Mouse (Mus musculus) G1E-ER4 (cell line): ENCODE results near the gene Rbm44. TPM values are rescaled to one million over a fixed set of nuclear protein-coding genes. Genes with fewer than 3 reads are reported as not detected.

ENCODE experiments used
- GATA1 ChIP-seq: IDR thresholded peaks from one replicate; pipeline ENCODE4 v1.8.0; 2012; ENCODE audit warnings: low read length, inconsistent platforms
- polyA plus RNA-seq: library from polyadenylated mRNA; stranded (reverse); fragments of >175 nt; gene quantifications from 2 replicates; pipeline ENCODE4 v1.2.3, GENCODE M21; 2012

The Rbm44 gene
- polyA plus RNA-seq, 1 experiment: not detected

DNA sequence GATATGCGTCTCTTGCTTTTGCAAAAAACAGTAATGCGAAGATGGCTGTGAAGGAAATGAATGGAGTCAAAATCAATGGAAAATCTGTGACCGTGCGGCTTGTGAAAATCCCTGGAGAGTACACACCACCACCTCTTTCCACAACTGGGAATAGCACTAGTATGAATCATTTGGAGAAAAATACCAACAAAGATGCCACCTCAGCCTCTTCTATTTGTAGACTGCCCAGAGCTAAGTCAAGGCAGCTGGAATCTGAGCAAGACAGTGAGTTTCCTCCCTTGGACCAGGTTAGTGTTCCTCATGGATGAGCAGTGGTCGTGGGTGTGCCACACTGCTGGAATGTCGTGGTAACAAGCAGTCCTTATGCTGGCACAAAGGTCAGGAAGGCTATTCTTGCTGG lies 21.9 kb downstream of the Rbm44 start:
- TF ChIP-seq GATA1: no peak

DNA sequence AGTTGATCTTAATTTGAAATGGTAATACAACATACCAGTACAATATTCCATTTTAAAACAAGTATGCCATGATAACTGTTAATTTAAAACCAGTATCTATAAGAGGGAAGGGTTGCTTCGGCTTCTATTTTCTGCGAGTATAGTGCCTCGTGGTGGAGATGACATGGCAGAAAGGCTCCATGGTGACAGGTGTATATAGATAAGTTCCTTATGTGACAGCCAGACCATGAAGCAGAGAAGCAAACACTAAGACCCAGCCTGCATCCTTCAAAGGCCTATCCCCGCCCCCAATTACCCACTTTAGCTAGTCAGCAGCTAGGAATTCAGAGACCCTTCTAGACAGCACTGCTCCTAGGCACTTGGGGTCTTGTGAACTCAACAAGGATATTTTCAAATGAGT lies 24.3 kb downstream of the Rbm44 start:
- no peak for TF ChIP-seq GATA1

DNA sequence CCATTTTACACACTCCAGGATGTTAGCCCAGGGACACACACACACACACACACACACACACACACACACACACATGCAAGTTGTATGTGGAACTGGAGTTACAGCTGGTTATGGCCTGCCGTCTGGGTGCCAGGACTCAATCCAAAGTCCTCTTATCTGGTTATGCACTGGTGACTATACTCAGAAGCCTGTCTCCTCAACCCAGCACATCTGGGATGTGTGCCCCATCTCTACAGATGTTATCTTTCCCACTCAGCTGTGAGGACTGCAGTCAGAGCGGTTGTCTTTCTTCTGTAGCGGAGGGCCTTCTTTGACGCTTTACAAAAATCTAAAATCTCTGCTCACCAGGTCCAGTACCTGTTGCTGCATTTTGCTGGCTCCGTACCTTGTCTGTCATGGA lies 29.9 kb downstream of the Rbm44 start:
- TF ChIP-seq GATA1: no peak

DNA sequence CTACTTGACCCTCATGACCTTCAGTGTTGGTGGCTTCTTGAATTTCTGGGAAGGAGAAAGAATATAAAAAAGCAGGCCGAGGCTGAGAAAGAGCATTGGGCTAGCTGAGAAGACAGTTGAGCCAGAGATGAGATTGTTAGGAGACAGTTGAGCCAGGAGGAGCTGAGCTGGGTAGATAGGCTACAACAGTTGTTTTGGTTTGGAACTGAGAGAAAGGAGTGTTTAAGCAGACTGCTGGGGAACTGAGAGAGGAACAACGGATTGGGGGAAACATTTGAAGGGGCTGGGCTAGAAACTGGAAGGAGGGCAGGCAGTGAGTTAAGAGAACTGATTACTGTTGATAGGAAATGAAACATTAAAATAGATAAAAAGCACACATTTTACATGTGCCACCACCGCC lies 31.1 kb downstream of the Rbm44 start:
- TF ChIP-seq GATA1: no peak

DNA sequence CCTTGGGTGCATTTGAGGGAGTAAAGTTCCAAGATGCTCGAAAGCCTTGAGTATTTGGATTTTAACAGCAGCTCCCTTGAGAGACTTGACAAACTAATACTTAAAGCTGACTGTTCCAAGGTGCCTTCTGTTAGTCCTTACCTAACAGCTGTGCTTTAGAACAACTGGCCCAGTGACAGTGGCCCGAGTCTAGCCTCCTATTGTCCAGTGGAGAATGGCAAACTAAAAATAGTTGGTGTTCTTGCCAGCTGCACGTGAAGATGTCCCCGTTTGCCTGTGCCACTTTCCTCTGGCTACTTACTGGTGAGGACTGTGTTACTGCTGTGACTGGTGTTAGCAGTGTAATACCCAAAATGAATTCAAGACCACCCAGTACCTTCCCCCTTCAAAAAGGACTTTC lies 32.0 kb downstream of the Rbm44 start:
- no peak for TF ChIP-seq GATA1

DNA sequence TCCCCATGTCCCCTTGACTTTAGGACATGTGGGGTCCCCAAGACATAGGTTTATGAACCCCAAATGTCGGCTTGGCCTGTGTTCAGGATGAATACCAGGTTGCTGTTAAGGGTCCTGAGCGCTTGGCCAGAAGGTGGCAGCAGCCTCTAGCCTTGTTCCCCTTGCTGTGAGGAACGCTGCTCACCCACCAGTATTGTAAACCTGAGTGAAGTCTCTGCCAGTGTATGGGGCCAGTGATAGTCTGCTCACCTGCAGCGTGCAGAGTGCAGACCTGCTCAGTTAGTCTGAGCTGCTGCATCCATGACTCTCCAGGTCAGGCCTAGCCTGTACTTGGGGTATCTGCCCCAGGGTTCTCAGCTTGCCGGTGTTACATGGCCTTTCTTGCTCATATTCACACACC lies 34.2 kb downstream of the Rbm44 start:
- no peak for TF ChIP-seq GATA1

DNA sequence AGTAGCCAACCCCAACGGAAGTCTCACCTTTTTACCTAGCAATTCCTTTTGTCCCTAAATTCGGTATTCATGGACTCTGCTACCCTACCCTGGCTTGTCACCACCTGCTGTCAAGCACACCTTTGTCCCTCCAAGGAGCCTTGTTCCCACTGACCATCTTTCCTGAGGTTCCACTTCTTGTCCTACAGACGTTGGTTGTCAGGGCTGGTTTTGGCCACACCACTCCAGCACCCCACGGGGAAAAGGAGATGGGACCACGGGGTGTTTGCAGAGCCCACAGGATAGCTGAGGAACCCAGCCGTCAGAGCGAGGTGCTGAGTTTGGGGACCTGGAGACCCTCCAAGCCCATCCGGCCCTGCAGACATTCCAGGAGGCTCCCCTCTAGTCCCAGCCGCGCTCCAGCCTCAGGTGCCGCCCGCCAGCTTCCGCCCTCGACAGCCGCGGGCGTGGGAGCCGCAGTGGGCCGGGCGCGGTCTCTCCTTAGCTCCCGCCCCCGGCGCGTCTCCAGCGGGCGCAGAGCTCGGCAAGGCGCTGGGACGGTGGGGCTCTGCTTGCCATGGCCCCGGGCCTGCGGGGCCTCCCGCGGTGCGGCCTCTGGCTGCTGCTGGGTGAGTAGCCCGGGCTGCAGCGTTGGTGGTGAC lies 34.8 kb downstream of the Rbm44 start, which contains the start of gene Ramp1:
TSS of gene Ramp1 (plus strand) at position 290 of the 641 bp plus-strand sequence.
- TF ChIP-seq GATA1: no peak

DNA sequence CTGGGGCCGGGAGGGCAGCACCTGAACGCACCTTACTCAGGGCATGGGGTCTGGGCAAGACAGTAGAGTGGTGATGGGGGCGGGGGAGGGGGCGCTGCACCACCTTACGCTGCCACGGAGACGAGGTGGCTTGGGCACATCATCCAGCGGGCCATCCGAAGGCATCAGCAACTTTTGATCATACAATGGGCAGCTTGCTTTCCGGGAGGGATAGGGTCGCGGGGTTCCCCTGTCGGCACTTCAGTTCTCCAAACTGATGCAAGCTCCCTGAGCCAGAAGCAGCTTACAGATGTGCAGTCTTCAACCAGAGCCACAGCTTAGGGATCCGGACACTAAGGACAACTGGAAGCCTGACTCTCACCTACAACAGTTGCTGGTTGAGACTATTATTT lies 35.3 kb downstream of the Rbm44 start:
- no peak for TF ChIP-seq GATA1

DNA sequence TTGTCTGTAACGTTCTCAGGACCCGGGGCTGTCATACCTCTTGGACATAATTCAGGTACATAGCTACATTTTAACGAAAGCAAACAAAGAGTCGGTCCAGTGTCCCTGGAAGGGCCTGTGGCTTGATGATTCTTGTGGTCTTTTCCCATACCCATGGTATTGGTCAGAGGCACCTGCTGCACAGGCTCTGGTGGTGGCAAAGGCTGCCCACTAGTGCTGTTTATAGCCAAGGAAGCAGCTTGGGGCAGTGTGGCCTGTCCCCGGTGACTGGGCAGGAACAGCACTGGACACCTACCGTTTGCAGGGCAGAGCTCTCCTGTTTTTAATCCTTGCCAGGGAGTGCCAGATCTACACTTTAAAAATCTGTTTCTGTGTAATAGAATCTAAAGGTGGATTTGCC lies 35.8 kb downstream of the Rbm44 start:
- TF ChIP-seq GATA1: no peak

DNA sequence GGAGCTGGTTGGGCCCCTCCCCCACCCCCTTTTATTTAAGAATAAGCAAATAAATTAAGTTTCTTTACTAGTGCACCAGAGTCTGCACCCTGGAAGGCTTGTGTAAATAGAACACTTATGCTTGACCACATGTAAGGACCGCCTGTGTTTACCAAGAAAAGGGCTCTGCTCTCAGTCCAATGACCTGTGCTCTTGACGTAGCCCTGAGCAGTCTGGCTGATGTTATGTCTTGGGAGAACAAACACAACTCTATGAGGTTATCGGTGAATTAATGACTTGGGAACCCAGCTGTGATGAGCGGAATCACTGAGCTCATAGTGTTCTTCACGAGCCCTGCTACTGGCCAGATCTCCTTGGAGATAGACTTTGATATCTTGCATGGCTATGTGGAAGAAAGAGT lies 36.4 kb downstream of the Rbm44 start:
- TF ChIP-seq GATA1: no peak

DNA sequence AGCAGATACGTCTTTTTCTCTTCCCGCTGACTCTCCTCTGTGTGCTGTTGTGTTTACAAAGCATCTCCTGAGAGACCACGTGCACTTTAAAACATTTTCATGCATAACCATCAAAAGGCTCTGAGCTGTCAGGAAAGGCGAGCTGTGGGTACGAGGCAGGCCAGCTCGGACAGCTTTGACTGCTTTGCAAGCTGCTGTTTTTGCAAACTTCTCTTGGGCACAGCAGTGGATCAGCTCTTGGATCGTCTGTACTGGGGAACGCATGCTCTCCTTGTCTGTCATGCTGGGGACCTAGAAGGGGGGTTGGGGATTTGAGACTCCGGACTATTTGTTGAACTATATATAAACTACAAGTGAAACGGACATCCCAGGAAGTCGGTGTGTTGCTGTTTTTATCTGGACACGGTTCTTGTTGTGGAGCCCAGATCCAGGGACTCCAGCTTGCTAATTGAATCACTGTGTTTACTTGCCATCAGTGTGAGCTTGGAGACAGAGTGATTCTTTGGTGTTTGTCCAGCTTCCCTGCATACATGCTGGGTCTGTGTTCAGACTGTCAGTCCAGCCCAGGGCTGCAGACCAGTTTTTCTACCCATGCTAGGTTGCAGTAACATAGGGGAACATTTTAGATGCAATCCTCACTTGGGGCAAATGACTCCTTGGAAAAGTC lies 37.0 kb downstream of the Rbm44 start:
- no peak for TF ChIP-seq GATA1

DNA sequence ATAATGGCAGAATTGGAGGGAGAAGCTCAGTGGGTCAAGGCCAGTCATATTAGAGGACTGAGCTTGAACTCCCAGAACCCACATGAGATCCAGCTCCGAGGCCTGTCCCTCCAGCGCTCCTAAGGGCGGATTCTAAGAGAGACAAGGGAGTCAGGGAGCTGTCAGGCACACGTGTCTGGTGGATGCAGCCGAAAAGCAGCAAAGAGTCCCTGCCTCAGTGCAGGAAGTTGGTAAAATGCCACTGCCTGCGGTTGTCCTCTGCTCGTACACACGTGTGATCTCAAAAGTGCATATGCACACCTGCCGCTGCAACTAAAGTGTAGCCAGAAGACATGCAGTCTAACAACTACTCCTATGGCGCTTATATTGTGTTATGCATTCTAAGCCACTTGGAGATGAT lies 38.4 kb downstream of the Rbm44 start:
- TF ChIP-seq GATA1: no peak

DNA sequence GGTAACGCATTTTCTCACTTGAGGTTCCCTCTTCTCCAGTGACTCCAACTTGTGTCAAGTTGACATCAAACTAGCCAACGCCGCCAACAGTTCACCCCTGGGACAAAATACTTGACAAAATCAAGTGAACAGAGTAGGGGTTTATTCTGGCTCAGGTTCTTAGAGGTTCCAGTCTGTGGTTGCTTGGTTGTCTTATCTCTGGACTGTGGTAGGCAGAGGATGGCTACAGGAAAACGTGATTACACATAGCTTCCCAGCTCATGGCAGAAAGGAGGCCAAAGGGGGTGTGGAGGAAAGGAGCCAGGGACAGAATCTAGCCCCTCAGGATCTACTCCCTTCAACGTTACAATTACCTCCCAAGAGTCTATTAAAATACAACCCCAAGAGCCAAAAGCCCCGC lies 41.8 kb downstream of the Rbm44 start:
- no peak for TF ChIP-seq GATA1

DNA sequence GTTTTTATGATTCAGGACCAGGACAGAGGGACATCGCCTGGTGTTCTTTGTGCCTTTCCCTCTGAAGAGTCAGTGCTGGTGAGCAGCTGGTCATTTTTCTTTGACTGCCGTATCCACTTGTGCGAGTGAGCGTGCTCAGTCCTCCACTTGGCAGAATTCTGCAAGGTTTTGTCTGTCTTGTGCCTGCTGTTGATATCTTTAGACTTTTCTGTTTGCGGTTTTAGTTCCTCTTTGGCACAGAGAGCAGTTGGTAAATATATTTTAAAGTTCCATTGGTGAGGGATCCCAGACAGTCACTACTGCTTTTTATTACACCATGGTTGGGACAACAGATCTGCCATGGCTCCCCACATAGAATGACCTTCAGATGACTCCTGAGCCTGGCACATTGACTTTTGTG lies 42.4 kb downstream of the Rbm44 start:
- TF ChIP-seq GATA1: no peak

DNA sequence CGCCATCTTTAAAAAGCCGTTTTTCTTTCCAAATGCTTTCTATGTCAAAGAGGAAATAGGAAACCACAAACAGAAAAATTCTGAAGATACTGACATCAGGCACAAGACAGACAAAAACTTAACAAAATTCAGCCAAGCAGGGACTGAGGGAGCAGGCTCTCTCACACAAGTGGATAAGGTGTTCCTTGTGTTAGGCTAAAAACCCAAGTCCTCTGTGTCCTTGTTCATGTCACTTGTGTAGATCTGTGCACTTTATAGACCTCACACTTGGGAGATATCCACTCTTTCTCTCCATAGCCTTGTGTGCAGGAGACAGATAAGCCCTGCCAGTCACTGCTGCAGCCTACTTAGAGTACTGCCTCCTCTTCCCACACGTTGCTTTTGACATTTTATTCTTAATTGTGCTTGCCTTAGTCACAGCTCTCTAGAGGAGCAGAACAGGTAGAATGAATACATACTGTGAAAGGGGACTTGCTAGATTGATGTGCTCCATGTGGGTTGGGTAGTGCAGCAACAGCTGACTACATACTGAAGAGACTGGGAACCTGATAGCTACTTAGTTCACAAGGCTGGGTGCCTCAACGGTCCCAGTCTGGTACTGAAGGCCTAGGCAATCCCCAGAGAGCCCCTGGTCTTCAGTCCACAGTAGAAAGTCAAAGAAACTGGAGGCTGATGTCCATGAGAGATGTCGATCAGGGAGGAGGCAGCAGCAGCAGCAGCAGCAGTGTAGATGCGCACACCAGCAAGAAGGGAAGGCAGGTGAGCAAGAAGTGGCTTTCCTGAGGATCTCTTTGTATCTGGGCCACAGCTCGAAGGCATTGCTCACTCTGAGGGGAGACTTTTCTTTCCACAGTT lies 43.1 kb downstream of the Rbm44 start:
- no peak for TF ChIP-seq GATA1

DNA sequence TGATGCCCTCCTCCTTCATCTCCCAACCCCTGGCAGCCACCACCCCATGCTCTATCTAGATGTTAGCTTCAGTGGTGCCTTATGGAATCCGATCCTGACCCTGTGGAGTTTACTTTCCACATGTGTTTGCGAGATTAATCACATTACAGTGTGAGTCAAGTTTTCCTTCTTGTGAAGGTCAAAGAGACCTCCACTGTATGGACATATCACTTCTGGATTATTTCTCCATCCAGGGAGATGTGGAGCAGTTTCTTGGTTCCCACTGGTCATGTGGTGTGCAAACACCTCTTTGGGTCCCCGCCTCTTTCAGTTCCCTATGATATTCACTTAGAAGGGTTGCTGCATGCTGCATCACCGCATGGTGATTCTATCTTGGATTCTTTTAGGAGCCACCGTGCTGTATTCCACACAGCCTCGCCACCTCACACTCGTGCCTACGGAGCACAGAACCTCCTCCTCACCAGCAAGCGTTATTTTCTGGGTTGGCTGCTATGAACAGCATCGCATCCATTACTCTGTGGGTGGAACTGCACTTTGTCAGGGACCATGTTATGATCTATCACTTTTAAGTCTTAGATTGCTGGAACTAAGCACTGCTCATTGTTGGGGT lies 44.1 kb downstream of the Rbm44 start:
- no peak for TF ChIP-seq GATA1
